Mouse (Mus musculus) testis, adult 2 months (tissue): ENCODE data around the gene H2afx.

ENCODE experiments used
- CTCF ChIP-seq: fragments of 200-500 bp; IDR thresholded peaks from 2 replicates; pipeline ENCODE4 v1.5.1; 2012; ENCODE audit warnings: low read depth, mild to moderate bottlenecking, inconsistent platforms, low read length, moderate library complexity; ENCODE audit not compliant: control insufficient read depth, insufficient read depth, insufficient replicate concordance
- POLR2A ChIP-seq: fragments of 200-500 bp; IDR thresholded peaks from 2 replicates; pipeline ENCODE4 v1.6.1; 2012; ENCODE audit warnings: low read depth, mild to moderate bottlenecking, inconsistent platforms, low read length, moderate library complexity; ENCODE audit not compliant: control insufficient read depth

DNA sequence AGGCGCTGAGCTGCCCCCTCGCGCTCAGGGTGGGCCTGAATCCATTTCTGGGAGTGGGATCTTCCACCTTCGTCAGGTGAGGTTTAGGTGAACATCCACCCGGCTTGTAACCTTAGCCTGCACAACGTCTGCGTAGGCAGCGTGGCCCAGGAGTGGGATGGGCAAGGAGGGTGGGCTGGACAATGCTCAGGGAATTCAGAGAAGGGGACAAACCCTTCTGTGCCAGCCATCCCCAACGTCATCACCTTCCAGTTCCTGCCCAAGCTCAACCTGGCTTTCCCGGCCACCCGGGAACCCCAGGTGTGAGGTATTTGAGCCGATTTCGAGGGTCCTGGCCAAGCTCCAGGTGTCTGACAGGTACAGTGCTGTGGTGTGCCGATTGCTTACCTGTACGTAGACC, 45.4 kb downstream of the H2afx start:
- TF ChIP-seq POLR2A (no peak), CTCF (no peak)
